Mouse (Mus musculus): ENCODE measurements at regions not wholly inside any gene's neighbourhood (a gene's known extent, or its start where the extent isn't known, plus 50 kb on each side); places are given as distances from the start of the nearest gene placed in this dataset.
"Not testable (repeated sequence)": the region's sequence is repeated elsewhere in the genome, so short reads cannot be mapped to it uniquely, and the experiment has no call there.

GRCm38 (mm10) chr1:43305349-43306278 lies 108.8 kb upstream of the Fhl2 start:
- DNase-seq (ENCODE audit: low spot score) = no peak

GRCm38 (mm10) chr1:43310711-43311695 lies 114.2 kb upstream of the Fhl2 start:
- peak; percentile 13 for DNase-seq (ENCODE audit: low spot score)

GRCm38 (mm10) chr1:43316331-43316730 lies 119.5 kb upstream of the Fhl2 start:
- not testable (repeated sequence) for DNase-seq (ENCODE audit: low spot score)

GRCm38 (mm10) chr1:43317076-43317871 lies 120.5 kb upstream of the Fhl2 start:
- no peak for DNase-seq (ENCODE audit: low spot score)

- not testable (repeated sequence) for DNase-seq (ENCODE audit: low spot score)
Observed at GRCm38 (mm10) chr1:43333488-43333887, 110.9 kb upstream of the Nck2 start.

- peak; percentile 65 for DNase-seq (ENCODE audit: low spot score)
Observed at GRCm38 (mm10) chr1:43337168-43337784, 107.1 kb upstream of the Nck2 start.

GRCm38 (mm10) chr1:43338096-43338915 lies 106.1 kb upstream of the Nck2 start:
- DNase-seq (ENCODE audit: low spot score) = no peak

GRCm38 (mm10) chr1:43342848-43343247 lies 101.5 kb upstream of the Nck2 start:
- no peak for DNase-seq (ENCODE audit: low spot score)

GRCm38 (mm10) chr1:43343410-43343809 lies 101.0 kb upstream of the Nck2 start:
- DNase-seq (ENCODE audit: low spot score) = no peak

- no peak for DNase-seq (ENCODE audit: low spot score)
Observed at GRCm38 (mm10) chr1:43344001-43344400, 100.4 kb upstream of the Nck2 start.

- DNase-seq (ENCODE audit: low spot score) = no peak
Observed at GRCm38 (mm10) chr1:43347152-43347551, 97.2 kb upstream of the Nck2 start.

GRCm38 (mm10) chr1:43349966-43350365 lies 94.4 kb upstream of the Nck2 start:
- no peak for DNase-seq (ENCODE audit: low spot score)

- DNase-seq (ENCODE audit: low spot score) = peak; percentile 70
Observed at GRCm38 (mm10) chr1:43358191-43358590, 86.2 kb upstream of the Nck2 start.

GRCm38 (mm10) chr1:43359662-43360061 lies 84.7 kb upstream of the Nck2 start:
- DNase-seq (ENCODE audit: low spot score) = no peak

- DNase-seq (ENCODE audit: low spot score) = peak; percentile 35
Observed at GRCm38 (mm10) chr1:43360291-43360690, 84.1 kb upstream of the Nck2 start.

- peak; percentile 59 for DNase-seq (ENCODE audit: low spot score)
Observed at GRCm38 (mm10) chr1:43360741-43361140, 83.6 kb upstream of the Nck2 start.

- DNase-seq (ENCODE audit: low spot score) = peak; percentile 38
Observed at GRCm38 (mm10) chr1:43361455-43361863, 82.9 kb upstream of the Nck2 start.

GRCm38 (mm10) chr1:43362136-43362535 lies 82.2 kb upstream of the Nck2 start:
- DNase-seq (ENCODE audit: low spot score) = no peak

- peak; percentile 47 for DNase-seq (ENCODE audit: low spot score)
Observed at GRCm38 (mm10) chr1:43363178-43363577, 81.2 kb upstream of the Nck2 start.

- no peak for DNase-seq (ENCODE audit: low spot score)
Observed at GRCm38 (mm10) chr1:43366433-43366832, 77.9 kb upstream of the Nck2 start.

All from lung, postnatal 25 days (tissue).